Mouse (Mus musculus): Measurements from ENCODE around the gene Adap2. TPM values are rescaled to one million over a fixed set of nuclear protein-coding genes. Genes with fewer than 3 reads are reported as not detected.
"Not testable (repeated sequence)": the region's sequence is repeated elsewhere in the genome, so short reads cannot be mapped to it uniquely, and the experiment has no call there.

Gene Adap2
- total RNA-seq (2015; ENCODE audit: low replicate concordance), result 1.7 and 5.0 TPM in 2 replicates
- total RNA-seq (2017; ENCODE audit: low replicate concordance), result 1.0 and 2.5 TPM in 2 replicates

- ATAC-seq (replicated peaks; ENCODE audit: low FRiP score, poor library complexity, severe bottlenecking), result peak; percentile 96
Measured at GRCm38 (mm10) chr11:80153857-80154495, at the start of gene Adap2. Gene Adap2, plus strand, starts transcription at chr11:80154105.

GRCm38 (mm10) chr11:80104407-80104806 is 49.5 kb upstream of the Adap2 start:
- ATAC-seq (replicated peaks; ENCODE audit: low FRiP score, poor library complexity, severe bottlenecking), result no peak

DNA sequence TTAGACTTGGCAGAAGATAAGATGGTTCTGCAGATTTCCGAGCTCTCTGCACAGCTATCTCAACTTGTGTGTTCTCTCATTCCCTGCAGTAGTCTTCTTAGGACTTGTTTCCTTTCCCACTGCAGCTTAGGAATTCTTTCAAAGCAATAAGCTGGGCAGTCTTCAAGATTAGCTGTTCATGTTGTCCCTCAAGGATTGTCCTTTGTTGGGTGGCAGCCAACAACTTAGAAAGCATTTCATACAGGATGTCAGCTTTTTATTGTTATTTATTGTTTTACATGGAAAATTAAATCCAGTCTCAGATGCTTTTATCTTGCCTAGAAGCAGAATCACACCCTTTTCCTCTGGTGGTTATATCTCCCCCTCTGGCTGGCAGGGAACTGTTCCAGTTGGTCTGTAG is 37.5 kb upstream of the Adap2 start:
- ATAC-seq (replicated peaks; ENCODE audit: low FRiP score, poor library complexity, severe bottlenecking), result no peak

DNA sequence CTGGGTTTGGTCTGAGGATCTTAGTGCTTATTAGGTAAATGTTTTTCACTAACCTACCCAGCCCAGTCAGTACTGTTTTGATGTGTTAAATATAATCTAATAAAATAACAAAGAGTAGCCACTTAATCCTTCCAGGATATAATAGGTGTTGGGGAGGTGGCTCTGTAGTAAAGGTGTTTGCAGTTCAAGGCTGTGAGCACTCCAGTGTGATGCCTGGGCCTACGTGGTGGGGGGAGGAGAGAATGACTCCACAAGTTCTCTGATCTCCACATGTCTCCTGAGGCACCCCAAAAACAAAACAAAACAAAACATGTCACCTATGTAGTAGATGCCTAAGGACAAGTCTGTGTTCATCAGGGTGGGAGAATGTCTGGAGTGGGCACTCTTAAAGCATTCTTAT is 21.9 kb upstream of the Adap2 start:
- ATAC-seq (replicated peaks; ENCODE audit: low FRiP score, poor library complexity, severe bottlenecking), result no peak

DNA sequence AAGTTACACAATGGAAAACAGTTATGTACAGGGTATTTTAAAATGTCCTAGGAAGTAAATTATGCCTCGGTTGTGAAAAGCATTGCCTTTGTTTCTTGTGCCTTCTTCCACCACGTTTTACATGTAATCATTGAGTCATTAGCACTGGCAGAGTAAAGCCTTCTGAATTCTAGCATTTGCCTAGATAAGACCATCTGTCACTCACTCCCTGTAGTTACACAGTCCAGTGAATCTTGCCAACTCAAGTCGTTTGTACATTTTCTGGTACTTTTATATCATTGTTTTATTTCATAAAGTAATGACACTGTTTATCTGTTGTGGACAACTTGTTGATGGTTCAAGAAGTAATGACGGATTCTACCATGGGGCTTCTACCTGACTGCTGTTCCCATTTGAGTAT is 19.2 kb upstream of the Adap2 start:
- no peak for ATAC-seq (replicated peaks; ENCODE audit: low FRiP score, poor library complexity, severe bottlenecking)

DNA sequence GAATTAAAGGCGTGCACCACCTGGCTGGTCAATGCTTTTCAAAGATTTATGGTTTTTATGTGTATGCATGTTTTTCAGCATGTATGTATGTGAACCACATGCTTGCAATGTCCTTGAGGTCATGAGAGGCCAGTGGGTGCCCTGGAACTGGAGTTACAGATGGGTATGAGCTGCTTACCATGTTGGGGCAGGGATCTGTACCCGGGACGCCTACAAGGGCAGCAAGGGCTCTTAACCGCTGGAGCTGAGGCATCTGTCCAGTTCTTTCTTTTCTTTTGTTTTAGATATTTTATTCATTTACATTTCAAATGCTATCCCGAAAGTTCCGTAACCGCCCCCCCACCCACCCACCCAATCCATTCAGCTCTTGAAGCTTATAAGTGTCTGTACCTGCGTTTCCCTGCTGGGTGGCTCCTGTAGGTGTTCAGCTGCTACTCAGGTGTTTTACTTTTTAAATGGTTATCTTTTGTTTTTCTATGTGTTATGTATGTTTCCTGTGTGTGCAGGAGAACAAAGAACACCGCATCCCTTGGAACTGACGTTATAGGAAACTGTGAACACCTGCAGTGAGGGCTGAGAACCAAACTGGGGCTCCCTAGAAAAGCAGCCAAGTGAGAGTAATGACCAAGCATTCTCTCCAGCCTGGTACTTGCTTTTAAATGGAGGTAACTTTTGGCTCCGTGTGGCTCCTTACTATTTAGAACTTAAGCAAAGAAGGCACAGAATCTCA is 17.8 kb upstream of the Adap2 start:
- ATAC-seq (replicated peaks; ENCODE audit: low FRiP score, poor library complexity, severe bottlenecking), result no peak

DNA sequence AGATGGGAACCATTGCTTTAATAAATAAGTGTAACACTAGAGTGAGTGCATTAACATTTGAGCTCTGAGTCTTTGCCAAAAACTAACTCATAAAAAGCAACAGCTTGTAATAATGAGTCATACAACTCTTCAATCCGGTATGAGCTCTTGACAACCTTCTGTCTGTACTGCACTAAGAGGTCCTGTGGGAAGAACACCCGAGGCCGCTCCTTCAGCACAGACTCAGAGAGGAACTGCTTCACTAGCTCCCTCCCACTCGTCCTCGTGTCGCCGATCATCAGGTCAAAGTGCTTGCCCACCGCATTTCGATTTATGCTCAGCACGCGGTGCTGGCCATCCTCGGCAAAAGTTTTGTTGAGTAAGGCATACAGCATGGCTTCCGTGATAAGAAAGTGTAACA is 17.1 kb upstream of the Adap2 start:
- ATAC-seq (replicated peaks; ENCODE audit: low FRiP score, poor library complexity, severe bottlenecking), result no peak

DNA sequence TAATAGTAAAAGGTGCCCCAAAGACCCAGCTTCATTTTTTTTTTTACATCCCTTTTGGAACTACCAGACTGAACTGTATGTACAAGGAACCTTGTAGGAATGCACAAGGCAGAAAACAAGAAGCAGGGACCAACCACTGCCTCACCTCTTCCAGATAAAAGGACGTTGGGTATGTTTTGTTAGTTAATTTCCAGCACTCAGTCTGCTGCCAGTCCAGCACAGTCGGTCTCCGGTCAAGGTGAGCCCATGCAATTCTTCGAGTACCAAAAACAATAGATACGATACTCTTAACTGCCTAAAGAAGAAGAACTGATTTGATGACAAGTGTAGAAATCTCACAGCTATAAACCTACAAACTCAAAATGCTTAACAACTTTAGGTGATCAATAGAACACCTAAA is 16.1 kb upstream of the Adap2 start:
- no peak for ATAC-seq (replicated peaks; ENCODE audit: low FRiP score, poor library complexity, severe bottlenecking)

GRCm38 (mm10) chr11:80141825-80142521 is 11.9 kb upstream of the Adap2 start, which contains the start of gene Tefm:
Gene Tefm, minus strand, starts transcription at chr11:80142175.
- ATAC-seq (replicated peaks; ENCODE audit: low FRiP score, poor library complexity, severe bottlenecking), result peak; percentile 87

GRCm38 (mm10) chr11:80142872-80143271 is 11.0 kb upstream of the Adap2 start:
- no peak for ATAC-seq (replicated peaks; ENCODE audit: low FRiP score, poor library complexity, severe bottlenecking)

DNA sequence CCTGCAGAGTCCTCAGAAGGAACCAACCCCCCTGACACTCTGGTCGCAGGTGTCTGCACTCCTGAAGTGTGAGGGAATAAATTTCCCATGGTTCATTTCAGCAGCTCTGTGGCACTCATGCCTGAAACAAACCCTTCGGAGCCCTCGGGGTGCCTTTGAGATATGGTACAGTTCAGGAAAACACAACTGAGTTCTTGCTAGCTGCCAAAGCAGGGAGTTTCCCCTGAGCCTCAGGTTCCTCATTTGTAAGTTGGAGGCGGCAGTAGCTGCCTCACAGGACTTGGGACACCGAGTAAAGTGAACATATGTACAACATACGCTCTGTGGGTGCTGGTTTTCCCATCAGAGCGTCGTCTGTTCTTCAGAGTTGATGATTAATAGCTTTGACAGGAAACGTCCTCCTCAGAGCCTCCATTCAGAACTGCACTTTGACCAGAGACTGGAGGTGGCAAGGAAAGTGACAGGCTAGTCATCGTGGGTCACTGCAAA is 8.1 kb upstream of the Adap2 start:
- no peak for ATAC-seq (replicated peaks; ENCODE audit: low FRiP score, poor library complexity, severe bottlenecking)

DNA sequence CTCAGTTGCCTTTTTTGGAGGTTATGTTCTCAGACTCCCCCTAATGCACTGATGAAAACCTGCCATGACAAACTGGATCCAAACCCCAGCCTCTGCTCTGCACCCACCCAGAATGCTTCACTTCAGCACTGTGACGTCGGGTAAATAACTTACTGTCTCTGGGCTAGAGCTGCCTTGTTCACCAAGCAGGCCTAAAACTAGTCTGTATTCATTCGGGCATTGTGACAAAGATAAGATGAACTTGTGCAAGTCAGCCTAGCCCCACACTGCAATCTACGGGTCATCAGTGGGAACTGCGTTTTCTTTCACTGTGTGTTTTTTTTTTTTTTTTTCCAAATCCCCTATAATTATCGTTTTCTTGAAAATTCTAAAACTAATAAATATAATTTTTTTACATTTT is 6.2 kb upstream of the Adap2 start:
- no peak for ATAC-seq (replicated peaks; ENCODE audit: low FRiP score, poor library complexity, severe bottlenecking)

DNA sequence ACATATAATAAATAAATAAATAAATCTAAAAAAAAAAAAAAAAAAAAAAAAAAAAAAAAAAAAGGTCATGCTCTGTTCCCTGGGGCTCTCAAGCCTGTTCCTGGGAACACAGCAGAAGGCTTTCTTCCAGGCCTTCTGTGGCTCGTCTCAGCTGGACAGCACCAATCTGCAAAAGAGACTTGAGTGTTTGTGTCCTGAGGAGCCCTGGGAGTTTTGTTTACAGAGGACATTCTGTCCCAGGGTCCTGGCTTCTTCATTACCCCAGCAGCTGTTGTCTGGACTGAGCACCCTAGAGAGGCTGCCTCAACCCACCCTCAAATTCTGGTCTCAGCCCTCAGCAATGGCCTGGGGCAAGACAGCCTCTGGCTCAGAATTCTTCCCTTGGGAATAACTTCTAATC is 5.6 kb upstream of the Adap2 start:
- no peak for ATAC-seq (replicated peaks; ENCODE audit: low FRiP score, poor library complexity, severe bottlenecking)

DNA sequence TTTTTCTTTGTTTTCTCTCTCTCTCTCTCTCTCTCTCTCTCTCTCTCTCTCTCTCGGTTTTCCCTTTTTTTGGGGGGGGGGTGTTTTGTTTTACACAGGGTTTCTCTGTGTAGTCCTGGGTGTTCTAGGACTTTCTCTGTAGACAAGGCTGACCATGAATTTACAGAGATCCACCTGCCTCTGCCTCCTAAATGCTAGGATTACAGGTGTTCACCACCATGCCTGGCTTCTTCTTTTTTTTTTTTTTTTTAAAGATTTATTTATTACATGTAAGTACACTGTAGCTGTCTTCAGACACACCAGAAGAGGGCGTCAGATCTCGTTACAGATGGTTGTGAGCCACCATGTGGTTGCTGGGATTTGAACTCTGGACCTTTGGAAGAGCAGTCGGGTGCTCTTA is 4.9 kb upstream of the Adap2 start:
- ATAC-seq (replicated peaks; ENCODE audit: low FRiP score, poor library complexity, severe bottlenecking), result not testable (repeated sequence)

DNA sequence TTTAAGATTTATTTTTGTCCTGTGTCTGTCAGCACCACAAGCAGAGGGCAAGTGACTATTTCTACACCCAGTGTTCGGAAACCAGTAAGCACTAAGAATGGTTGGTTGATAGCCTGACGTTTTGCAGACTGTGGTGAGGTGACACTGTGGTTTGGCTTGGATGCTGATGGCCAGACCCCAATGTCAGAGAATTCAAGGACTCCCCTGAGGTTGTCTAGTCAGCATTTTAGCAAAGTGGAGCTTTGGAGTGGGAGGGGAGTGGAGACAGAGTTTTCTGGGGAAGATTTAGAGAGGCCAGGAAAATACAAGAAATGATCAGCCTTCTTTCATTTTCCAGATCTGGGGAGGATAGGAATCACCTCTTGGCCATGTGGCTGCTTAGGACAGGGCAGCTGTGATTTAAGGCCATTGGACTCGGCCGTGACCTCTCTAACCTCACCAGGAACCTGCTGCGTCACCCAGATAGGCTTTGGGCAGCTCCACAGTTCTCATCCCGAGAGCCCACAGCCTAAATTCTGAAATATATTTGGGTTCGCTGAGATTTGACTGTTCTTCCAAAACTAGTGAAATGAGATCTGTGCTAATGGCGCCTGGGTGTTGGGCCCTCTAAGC is 4.4 kb upstream of the Adap2 start:
- ATAC-seq (replicated peaks; ENCODE audit: low FRiP score, poor library complexity, severe bottlenecking), result no peak

DNA sequence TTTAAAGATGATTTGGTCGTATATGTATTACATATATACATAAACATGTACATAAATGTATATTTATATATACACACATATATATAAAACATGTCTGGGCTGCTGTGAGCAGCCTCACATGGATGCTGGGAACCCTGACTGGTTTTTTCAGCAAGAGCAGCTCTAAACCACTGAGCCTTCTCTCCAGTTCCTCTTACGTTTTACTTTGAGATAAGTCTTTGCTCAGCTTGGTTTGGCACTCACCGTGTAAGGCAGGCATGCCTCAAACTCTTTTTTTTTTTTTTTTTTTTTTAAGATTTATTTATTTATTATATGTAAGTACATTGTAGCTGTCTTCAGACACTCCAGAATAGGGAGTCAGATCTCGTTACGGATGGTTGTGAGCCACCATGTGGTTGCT is 3.3 kb upstream of the Adap2 start:
- ATAC-seq (replicated peaks; ENCODE audit: low FRiP score, poor library complexity, severe bottlenecking), result no peak

DNA sequence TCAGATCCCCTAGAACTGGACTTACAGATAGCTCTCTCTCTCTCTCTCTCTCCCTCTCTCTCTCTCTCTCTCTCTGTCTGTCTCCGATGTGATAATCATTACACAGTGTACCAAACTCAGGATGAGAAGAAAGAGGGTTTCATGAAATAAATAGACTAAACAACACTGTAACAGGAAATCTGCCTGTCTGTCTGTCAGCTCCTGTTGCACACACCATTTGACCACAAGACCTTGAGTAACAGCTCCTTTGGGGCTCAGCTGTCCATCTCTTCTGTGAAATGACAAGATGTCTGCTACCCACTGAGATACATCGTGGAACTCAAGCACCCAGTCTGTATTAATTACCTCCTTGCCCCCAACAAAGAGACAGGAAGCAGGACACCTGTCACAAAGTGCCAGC is 2.4 kb upstream of the Adap2 start:
- no peak for ATAC-seq (replicated peaks; ENCODE audit: low FRiP score, poor library complexity, severe bottlenecking)

- no peak for ATAC-seq (replicated peaks; ENCODE audit: low FRiP score, poor library complexity, severe bottlenecking)
Measured at GRCm38 (mm10) chr11:80152376-80152775, 1.5 kb upstream of the Adap2 start.

DNA sequence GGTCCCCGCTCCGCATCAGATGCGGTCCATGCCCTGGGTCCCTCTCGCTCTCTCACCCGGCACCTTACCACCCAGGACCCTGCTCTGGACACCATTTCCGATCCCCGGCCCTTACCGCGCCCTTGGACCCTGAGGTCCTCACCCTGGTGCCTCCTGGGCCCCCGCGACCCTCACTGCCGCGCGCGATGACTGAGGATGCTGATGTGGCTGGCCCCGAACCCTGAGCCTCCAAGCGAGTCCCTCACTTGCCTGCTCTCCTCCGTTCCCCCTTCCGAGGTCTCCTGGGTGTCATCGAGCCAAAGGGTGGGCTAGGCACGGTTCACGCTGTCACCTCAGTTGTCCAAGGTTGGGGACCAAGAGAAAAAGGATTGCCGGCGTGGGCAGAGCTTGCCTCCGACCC is 596 bp downstream of the Adap2 start:
- ATAC-seq (replicated peaks; ENCODE audit: low FRiP score, poor library complexity, severe bottlenecking), result no peak

- no peak for ATAC-seq (replicated peaks; ENCODE audit: low FRiP score, poor library complexity, severe bottlenecking)
Measured at GRCm38 (mm10) chr11:80155541-80155940, 1.6 kb downstream of the Adap2 start.
